Mouse (Mus musculus) myocyte (in vitro differentiated cells): ENCODE measurements around the gene Nup85. TPM values are rescaled to one million over a fixed set of nuclear protein-coding genes. Genes with fewer than 3 reads are reported as not detected.

Experiments used
- H3K27me3 ChIP-seq: one replicate; pipeline ENCODE4 v1.6.1; 2011; ENCODE audit not compliant: control insufficient read depth, insufficient read depth, insufficient read length
- H3K36me3 ChIP-seq: one replicate; pipeline ENCODE4 v1.6.1; 2011; ENCODE audit not compliant: control insufficient read depth, insufficient read depth
- H3K4me2 ChIP-seq: one replicate; pipeline ENCODE4 v1.6.1; 2011; ENCODE audit warnings: low read depth, control low read depth
- H3K4me3 ChIP-seq: one replicate; pipeline ENCODE4 v1.5.1; 2011; ENCODE audit warnings: mild to moderate bottlenecking, control low read depth, moderate library complexity
- H3K79me2 ChIP-seq: one replicate; pipeline ENCODE4 v1.6.1; 2011; ENCODE audit not compliant: control insufficient read depth, insufficient read depth
- H3ac ChIP-seq: one replicate; pipeline ENCODE4 v1.6.1; 2011; ENCODE audit not compliant: control insufficient read depth, insufficient read length
- CEBPB ChIP-seq: IDR thresholded peaks from 2 replicates; pipeline ENCODE4 v1.6.1; 2011; ENCODE audit warnings: mild to moderate bottlenecking, moderate library complexity; ENCODE audit not compliant: poor library complexity, insufficient read depth, severe bottlenecking
- E2F4 ChIP-seq: IDR thresholded peaks from one replicate; pipeline ENCODE4 v1.6.1; 2011; ENCODE audit warnings: mild to moderate bottlenecking, control low read depth, moderate library complexity; ENCODE audit not compliant: insufficient read depth
- MAX ChIP-seq: IDR thresholded peaks from one replicate; pipeline ENCODE4 v1.6.1; 2011; ENCODE audit warnings: low read depth, mild to moderate bottlenecking, control low read depth
- MYOD1 ChIP-seq, 3 experiments: IDR thresholded peaks; one replicate each; pipeline ENCODE4 v1.6.1; 2011; ENCODE audit warnings: control low read depth in 2 of 3, low read depth in 2 of 3, mild to moderate bottlenecking in 2 of 3, moderate library complexity in 1 of 3; ENCODE audit not compliant: insufficient read length in 2 of 3, control insufficient read depth in 1 of 3
- MYOG ChIP-seq, 3 experiments: IDR thresholded peaks; one replicate each; pipeline ENCODE4 v1.6.1; 2011; ENCODE audit warnings: control low read depth in 2 of 3, low read depth in 2 of 3, mild to moderate bottlenecking in 2 of 3; ENCODE audit not compliant: insufficient read length in 2 of 3, control insufficient read depth in 1 of 3, insufficient read depth in 1 of 3
- POLR2A ChIP-seq: IDR thresholded peaks from one replicate; pipeline ENCODE4 v1.6.1; 2011; ENCODE audit warnings: low read depth, mild to moderate bottlenecking, control low read depth, moderate library complexity; ENCODE audit not compliant: insufficient read length
- POLR2AphosphoS2 ChIP-seq: IDR thresholded peaks from one replicate; pipeline ENCODE4 v1.6.1; 2011; ENCODE audit warnings: low read depth, control low read depth; ENCODE audit not compliant: insufficient read length
- REST ChIP-seq: IDR thresholded peaks from one replicate; pipeline ENCODE4 v1.6.1; 2011; ENCODE audit warnings: mild to moderate bottlenecking, control low read depth, moderate library complexity; ENCODE audit not compliant: insufficient read depth, insufficient read length
- SRF ChIP-seq: IDR thresholded peaks from one replicate; pipeline ENCODE4 v1.6.1; 2011; ENCODE audit warnings: low read depth; ENCODE audit not compliant: control insufficient read depth, insufficient read length
- TCF12 ChIP-seq: IDR thresholded peaks from one replicate; pipeline ENCODE4 v1.6.1; 2011; ENCODE audit warnings: mild to moderate bottlenecking, control low read depth; ENCODE audit not compliant: poor library complexity, insufficient read depth, severe bottlenecking
- TCF3 ChIP-seq: IDR thresholded peaks from one replicate; pipeline ENCODE4 v1.6.1; 2011; ENCODE audit warnings: low read depth, control low read depth; ENCODE audit not compliant: insufficient read length
- USF1 ChIP-seq: IDR thresholded peaks from one replicate; pipeline ENCODE4 v1.6.1; 2011; ENCODE audit warnings: low read depth, mild to moderate bottlenecking, control low read depth, moderate library complexity
- polyA plus RNA-seq: library from polyadenylated mRNA; unstranded; fragments of >200 nt; fragmentation: generic; extraction: Trizol; gene quantifications from one replicate; pipeline ENCODE4 v1.2.1, GENCODE M21; 2012; ENCODE audit warnings: missing spikeins

Gene Nup85
- polyA plus RNA-seq, 1 experiment: 41.1 TPM

GRCm38 (mm10) chr11:115615875-115616274, 51.6 kb downstream of the Nup85 start:
- Histone ChIP-seq H3K36me3 (no peaks in the 10 kb centered on the region), H3K27me3 (no peaks in the 10 kb centered on the region), H3ac (no peak overlapping the region), H3K4me3 (no peak overlapping the region), H3K79me2 (no peaks in the 10 kb centered on the region), H3K4me2 (no peak overlapping the region)
- TF ChIP-seq USF1: no peak
- TF ChIP-seq TCF12: no peak
- no peak for TF ChIP-seq MYOG (IDR thresholded peaks at IDR 0.05; ENCODE audit: control insufficient read depth in 1 of 3, insufficient read depth in 1 of 3, insufficient read length in 2 of 3, low read depth in 2 of 3)
- TF ChIP-seq MAX: no peak
- no peak for TF ChIP-seq POLR2AphosphoS2
- no peak for TF ChIP-seq POLR2A
- no peak for TF ChIP-seq REST
- no peak for TF ChIP-seq SRF
- no peak for TF ChIP-seq MYOD1 (IDR thresholded peaks at IDR 0.05; ENCODE audit: control insufficient read depth in 1 of 3, insufficient read length in 2 of 3, low read depth in 2 of 3)
- no peak for TF ChIP-seq CEBPB
- no peak for TF ChIP-seq TCF3
- no peak for TF ChIP-seq E2F4

GRCm38 (mm10) chr11:115616371-115616770, 52.1 kb downstream of the Nup85 start:
- Histone ChIP-seq H3K79me2 (no peaks in the 10 kb centered on the region), H3K4me2 (no peak overlapping the region), H3K4me3 (no peak overlapping the region), H3ac (no peak overlapping the region), H3K36me3 (no peaks in the 10 kb centered on the region), H3K27me3 (no peaks in the 10 kb centered on the region)
- TF ChIP-seq TCF12: no peak
- TF ChIP-seq POLR2AphosphoS2: no peak
- no peak for TF ChIP-seq MAX
- TF ChIP-seq POLR2A: no peak
- TF ChIP-seq MYOD1 (IDR thresholded peaks at IDR 0.05; ENCODE audit: control insufficient read depth in 1 of 3, insufficient read length in 2 of 3, low read depth in 2 of 3): no peak
- TF ChIP-seq SRF: no peak
- no peak for TF ChIP-seq E2F4
- no peak for TF ChIP-seq REST
- no peak for TF ChIP-seq MYOG (IDR thresholded peaks at IDR 0.05; ENCODE audit: control insufficient read depth in 1 of 3, insufficient read depth in 1 of 3, insufficient read length in 2 of 3, low read depth in 2 of 3)
- TF ChIP-seq TCF3: no peak
- no peak for TF ChIP-seq CEBPB
- no peak for TF ChIP-seq USF1

GRCm38 (mm10) chr11:115616893-115617292, 52.7 kb downstream of the Nup85 start:
- no peaks in the 10 kb centered on the region for H3K79me2 ChIP-seq
- no peak overlapping the region for H3ac ChIP-seq
- no peaks in the 10 kb centered on the region for H3K27me3 ChIP-seq
- H3K4me3 ChIP-seq: no peak overlapping the region
- TF ChIP-seq POLR2A (no peak), MYOG (IDR thresholded peaks at IDR 0.05; ENCODE audit: control insufficient read depth in 1 of 3, insufficient read depth in 1 of 3, insufficient read length in 2 of 3, low read depth in 2 of 3) (no peak), SRF (no peak), CEBPB (no peak), POLR2AphosphoS2 (no peak), E2F4 (no peak), MAX (no peak), MYOD1 (IDR thresholded peaks at IDR 0.05; ENCODE audit: control insufficient read depth in 1 of 3, insufficient read length in 2 of 3, low read depth in 2 of 3) (no peak), REST (no peak), USF1 (no peak), TCF3 (no peak), TCF12 (no peak)
- H3K36me3 ChIP-seq: no peaks in the 10 kb centered on the region
- H3K4me2 ChIP-seq: no peak overlapping the region

- H3K79me2 ChIP-seq: no peaks in the 10 kb centered on the region
- no peak overlapping the region for H3K4me3 ChIP-seq
- H3K27me3 ChIP-seq: no peaks in the 10 kb centered on the region
- no peaks in the 10 kb centered on the region for H3K36me3 ChIP-seq
- H3ac ChIP-seq: no peak overlapping the region
- TF ChIP-seq E2F4: no peak
- no peak for TF ChIP-seq USF1
- no peak for TF ChIP-seq MYOD1 (IDR thresholded peaks at IDR 0.05; ENCODE audit: control insufficient read depth in 1 of 3, insufficient read length in 2 of 3, low read depth in 2 of 3)
- no peak for TF ChIP-seq REST
- no peak for TF ChIP-seq MYOG (IDR thresholded peaks at IDR 0.05; ENCODE audit: control insufficient read depth in 1 of 3, insufficient read depth in 1 of 3, insufficient read length in 2 of 3, low read depth in 2 of 3)
- no peak for TF ChIP-seq TCF12
- no peak for TF ChIP-seq CEBPB
- no peak for TF ChIP-seq MAX
- no peak for TF ChIP-seq POLR2AphosphoS2
- TF ChIP-seq TCF3: no peak
- TF ChIP-seq POLR2A: no peak
- TF ChIP-seq SRF: no peak
- H3K4me2 ChIP-seq: no peak overlapping the region
Measured at GRCm38 (mm10) chr11:115618001-115618400, 53.8 kb downstream of the Nup85 start.
